Mouse (Mus musculus) right cerebral cortex, postnatal 36 days (tissue): ENCODE data around the gene Emilin2.

Experiments
- DNase-seq, 2 experiments: peaks; one replicate each; pipeline ENCODE4 v3.0.0; 2022; ENCODE audit warnings: low spot score in 2 of 2, mixed read lengths in 1 of 2

Gene Emilin2

GRCm38 (mm10) chr17:71206136-71206893 lies 105.5 kb downstream of the Emilin2 start:
- no peak for DNase-seq

GRCm38 (mm10) chr17:71204809-71205091 lies 107.0 kb downstream of the Emilin2 start:
- DNase-seq, result no peak

DNA sequence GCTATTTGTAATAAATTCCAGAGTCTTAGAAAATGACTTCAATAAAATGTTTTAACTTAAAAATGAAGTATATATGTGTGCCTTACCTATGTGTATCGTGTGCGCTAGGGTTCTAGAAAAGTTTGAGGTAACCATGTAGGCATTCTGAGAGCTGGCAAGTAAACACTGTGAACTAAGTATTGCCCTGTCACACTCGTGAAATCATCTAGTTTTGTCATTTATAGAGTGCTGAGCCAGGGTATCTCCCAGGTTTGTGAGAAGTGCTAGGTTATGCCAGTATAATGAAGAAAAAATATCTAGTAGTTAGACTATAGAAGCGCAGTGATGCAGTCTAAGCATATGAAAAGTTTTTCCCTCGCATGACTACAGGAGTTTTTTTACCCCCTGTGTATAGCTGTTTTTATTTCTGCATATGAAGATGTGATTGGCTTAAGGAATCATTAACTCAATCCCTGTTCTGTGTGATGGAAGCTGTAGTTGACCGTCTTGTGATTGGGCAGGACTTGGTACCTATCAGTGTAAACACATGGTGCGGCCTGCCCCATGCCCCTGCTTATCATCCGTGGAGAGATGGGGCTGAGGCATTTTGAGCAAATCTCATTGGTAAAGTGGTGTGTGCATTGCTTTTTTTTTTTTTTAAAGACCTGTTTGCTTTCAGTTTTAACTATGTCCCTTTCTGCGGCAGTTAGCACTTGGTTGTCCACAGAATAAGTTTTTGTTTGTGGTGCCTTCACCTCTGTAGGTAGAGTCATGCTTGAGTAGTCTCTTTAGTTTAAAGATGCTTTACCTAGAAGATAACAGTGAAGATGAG lies 107.6 kb downstream of the Emilin2 start:
- DNase-seq, result no peak
